Mouse (Mus musculus): ENCODE results near the gene Hnrnpk. TPM values are rescaled to one million over a fixed set of nuclear protein-coding genes. Genes with fewer than 3 reads are reported as not detected.
"Not testable (repeated sequence)": the region's sequence is repeated elsewhere in the genome, so short reads cannot be mapped to it uniquely, and the experiment has no call there.

Hnrnpk gene
- polyA plus RNA-seq (2012; rRNA removed) = 189 and 218 TPM in 2 replicates

DNA sequence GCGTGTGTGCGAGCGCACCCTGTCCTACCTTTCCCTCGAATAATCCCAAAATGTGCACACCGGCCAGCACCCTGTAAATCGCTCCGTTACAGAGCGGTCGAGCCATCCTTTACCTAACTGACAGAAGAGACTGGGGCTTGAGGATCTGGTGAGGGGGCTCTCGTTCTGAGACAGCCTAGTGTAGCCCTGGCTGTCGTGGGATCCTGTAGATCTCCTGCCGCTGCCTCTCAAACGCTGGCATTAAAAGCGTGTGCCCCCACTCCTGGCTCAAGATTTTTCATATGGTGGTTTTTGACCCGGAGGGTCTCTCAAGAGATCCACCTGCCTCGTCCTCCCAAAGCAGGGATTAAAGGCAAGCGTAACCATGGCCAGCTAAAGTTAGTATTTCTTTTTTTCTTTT is at the start of gene Hnrnpk:
Gene Hnrnpk (minus strand): TSS at position 101 of the 400 bp plus-strand sequence.
- 4% methylated on average over 17 of the region's 17 CpGs for WGBS
- not testable (repeated sequence) for DNase-seq (ENCODE audit: low read depth, low spot score)

DNA sequence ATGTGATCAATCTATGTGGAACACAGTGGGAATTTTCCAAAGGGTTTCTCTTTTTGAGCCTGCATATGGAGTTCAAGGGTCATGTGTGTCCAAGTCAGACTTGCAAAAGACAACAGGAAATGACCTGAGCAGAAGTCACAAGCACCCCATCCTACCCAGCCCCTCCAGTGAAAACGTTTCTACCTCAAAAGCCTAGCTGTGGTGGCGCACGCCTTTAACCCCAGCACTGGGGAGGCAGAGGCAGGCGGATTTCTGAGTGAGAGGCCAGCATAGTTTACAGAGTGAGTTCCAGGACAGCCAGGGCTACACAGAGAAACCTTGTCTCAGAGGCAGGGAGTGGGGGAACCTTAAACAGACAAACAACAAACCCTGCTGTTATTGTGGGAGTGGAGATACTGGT is 49.1 kb upstream of the Hnrnpk start:
- DNase-seq (ENCODE audit: low read depth, low spot score) = no peak
- WGBS = 68% methylated on average over 4 of the region's 4 CpGs

DNA sequence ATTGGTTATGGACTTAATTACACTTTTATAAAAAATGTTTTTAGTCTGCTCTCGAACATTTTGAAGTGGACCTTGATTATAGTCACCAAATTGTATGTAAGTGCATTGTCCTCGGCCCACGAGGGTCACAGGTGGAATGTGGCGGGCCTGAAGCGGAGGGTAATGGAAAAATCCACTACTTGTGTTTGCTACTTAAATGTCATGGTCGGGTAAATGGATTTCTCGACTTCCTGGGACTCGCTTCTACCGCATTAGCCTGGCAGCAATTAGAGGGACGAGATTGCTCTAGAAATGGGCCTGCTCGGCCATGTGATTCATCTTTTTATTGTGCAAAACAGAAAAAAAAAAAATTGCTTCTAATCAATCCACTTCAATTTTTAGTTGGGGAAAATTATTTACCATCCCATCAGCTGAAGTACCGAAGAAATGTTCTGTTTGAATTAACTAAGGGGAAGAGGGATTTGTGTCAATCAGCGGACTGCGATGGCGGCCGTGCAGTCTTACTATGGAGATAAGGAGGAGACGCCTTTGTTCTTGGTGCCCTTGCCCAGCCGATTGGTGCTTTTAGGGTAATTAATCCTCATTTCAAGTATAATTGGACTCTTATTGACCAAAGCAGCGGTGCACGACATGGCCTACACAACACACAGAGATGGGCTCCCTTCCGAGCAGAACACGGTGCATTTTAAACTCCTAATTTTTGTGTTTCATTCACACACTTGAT is 47.5 kb upstream of the Hnrnpk start:
- DNase-seq (ENCODE audit: low read depth, low spot score) = no peak
- WGBS = 81% methylated on average over 22 of the region's 22 CpGs

DNA sequence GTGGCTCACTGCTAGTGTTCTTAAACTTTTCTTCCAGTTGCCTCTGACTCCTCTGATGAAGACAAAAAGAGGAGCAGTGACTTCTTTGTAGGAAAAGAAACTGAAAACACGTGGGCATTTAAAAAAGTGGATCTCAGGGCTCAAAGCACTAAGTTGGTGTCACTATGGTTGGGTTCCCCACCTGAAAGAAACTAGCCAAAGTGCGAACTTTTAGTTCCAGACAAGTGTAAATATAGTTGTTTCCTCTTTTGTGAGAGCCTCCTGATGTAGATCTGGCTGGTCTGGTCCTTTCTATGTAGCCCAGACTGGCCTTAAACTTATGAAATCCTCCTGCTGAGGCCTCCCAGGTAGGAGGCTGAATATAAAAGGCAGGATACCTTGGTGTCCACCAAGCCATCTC is 43.4 kb upstream of the Hnrnpk start:
- 70% methylated on average over 2 of the region's 2 CpGs for WGBS

DNA sequence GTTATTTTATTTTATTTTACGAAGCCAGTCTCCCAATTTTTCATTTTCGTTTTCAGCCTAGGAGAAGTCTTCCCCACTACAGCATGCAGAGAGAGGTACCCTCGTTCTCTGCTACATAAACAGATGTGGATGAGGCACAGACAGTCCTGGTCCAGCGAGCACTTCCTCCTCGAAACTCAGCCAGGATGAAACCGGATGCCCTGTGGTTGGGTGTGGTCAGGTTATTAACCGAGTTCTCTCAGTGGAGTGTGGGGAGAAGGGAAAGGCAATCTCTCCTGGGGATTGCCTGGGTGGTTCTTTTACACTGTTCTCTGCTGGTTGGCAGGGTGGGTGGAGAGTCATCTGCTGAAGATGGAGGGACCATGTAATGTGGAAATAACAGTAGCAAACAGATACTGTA is 40.6 kb upstream of the Hnrnpk start:
- DNase-seq (ENCODE audit: low read depth, low spot score) = no peak
- WGBS = 19% methylated on average over 7 of the region's 7 CpGs

More for the DNA sequence above, 43.4 kb upstream of the Hnrnpk start:
- DNase-seq (ENCODE audit: low read depth, low spot score) = no peak

DNA sequence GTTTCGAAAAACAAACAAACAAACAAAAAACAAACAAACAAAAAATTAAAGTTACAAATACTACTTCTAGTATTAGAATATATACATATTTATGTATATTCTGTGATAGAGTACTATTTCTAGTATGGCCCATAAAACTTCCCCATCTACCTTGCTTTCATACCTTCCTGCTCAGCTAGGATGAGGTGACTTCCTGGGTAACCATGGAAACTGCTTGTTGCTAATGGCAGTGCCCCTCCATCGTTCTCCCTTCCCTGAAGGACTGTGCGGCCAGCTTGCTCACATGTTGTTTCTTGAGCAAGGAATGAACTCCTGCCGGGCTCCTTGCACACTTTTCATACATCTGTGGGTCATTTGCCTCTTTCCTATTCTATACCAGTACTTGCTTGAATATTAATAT is 40.2 kb upstream of the Hnrnpk start:
- 59% methylated on average over 4 of the region's 4 CpGs for WGBS
- DNase-seq (ENCODE audit: low read depth, low spot score) = no peak

DNA sequence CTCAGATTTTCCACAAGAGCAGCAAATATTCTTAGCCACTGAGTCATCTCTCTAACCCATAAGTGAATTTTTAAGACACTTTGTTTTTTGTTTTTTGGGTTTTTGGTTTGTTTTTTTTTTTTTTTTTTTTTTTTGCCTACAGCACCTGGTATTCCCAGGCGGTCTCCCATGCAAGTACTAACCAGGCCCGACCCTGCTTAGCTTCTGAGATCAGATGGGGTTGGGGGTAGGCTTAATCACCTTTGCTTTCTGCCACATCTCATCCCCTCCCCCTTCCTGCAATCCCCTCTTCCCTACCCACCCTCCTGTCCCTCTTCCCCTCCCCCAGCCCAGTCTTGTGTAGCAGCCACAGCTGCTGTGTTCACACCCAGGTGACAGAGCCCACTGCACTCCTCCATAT is 36.6 kb upstream of the Hnrnpk start:
- 69% methylated on average over 2 of the region's 2 CpGs for WGBS
- no peak for DNase-seq (ENCODE audit: low read depth, low spot score)

DNA sequence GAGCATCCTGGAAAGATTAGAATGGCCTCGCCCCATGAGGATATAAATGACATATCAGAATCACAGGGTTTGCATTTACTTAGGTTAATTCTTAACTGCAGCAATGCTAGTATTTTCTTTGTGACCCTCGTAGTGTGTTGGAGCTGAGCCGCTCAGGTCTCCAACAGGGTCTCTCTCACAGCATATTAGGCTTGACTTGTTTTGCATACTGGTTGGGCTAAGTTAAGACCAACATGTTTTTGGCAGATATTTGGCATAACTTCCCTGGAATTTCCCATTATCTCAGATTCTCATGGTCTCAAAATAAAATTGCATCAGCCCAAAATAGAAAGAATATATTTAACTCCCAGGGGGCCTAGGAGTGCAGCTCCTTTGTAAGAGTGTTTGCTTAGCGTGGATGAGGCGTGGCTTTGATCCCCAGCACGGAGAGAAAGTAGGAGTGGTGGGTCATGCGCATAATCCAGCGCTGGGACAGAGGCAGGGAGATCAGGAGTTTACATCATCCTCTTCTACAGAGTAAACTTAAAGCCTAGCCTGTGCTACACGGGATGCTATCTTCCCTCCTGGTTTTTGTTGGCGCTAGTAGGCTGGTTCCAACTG is 20.0 kb upstream of the Hnrnpk start:
- no peak for DNase-seq (ENCODE audit: low read depth, low spot score)
- 33% methylated on average over 10 of the region's 10 CpGs for WGBS

DNA sequence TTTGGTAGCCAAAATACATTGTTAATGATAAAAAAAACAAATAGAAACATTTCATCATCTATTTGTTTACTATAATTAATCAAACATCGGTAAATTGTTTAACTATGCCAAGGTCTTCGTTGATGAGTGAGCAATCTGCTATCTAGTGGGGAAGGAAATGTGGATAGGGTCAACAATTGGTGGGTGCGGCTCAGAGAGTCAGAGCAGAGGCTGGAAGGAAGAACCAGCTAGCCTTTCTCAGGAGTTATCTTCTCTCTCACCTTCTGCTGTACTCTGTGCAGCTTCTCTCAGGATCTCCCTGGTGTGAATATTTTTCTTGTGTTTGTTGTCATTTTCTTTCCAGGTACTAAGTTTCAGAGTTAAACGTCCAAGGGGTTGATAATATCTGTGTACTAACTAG is 19.1 kb upstream of the Hnrnpk start:
- no peak for DNase-seq (ENCODE audit: low read depth, low spot score)
- WGBS = 56% methylated on average over 4 of the region's 4 CpGs

DNA sequence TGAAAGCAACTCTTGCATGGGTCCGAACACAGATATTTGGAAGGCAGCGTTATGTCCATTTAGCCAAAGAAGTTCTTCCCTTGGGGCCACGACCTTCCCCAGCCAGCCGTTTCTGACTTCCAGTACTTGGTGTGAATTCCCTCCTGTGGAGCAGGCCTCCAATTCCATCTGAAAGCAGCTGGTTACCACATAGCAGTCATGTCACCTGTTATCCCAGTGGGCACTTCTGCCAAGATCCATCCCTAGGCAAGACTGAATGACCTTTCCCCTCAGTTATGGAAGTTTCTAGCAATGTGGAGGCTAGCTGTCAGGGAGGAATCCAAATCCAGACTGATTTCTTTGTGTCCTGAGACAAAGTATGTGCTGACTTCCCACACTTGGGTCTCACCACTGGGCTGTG is 17.9 kb upstream of the Hnrnpk start:
- 86% methylated on average over 4 of the region's 4 CpGs for WGBS

DNA sequence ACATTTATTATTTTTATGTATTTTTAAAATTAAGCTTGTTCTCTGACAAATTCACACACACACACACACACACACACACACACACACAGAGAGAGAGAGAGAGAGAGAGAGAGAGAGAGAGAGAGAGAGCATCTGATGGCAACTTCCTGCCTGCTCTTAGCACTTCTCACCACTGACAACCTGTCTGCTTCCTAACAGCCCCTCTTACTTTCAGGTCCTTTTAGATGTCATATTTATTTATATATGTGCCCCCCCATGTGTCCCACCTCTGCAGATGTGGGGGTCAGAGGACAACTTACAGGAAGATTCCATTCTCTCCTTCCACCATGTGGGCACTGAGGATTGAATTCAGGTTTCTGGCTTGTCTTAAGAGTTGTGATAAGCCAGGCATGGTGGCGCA is 16.1 kb upstream of the Hnrnpk start:
- WGBS = 88% methylated on average over 1 of the region's 1 CpGs
- DNase-seq (ENCODE audit: low read depth, low spot score) = no peak

More for the DNA sequence above, 17.9 kb upstream of the Hnrnpk start:
- no peak for DNase-seq (ENCODE audit: low read depth, low spot score)

DNA sequence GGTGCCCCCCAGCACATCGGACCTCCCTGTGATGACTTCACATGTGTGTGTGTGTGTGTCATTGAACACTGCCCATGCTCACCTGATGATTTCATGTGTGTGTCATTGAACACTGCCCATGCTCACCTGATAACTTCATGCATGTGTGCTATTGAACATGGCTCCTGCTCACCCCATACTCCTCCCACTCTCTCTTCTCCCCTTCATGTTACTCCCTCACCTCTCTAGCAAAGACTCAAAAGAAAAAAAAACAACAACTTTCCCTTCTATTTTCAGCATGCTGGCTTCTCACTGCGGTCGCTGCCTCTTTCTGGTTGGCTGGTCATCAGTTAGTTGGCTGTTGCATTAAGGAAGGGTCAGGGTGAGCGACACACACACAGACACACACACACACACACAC is 15.5 kb upstream of the Hnrnpk start:
- DNase-seq (ENCODE audit: low read depth, low spot score) = no peak

DNA sequence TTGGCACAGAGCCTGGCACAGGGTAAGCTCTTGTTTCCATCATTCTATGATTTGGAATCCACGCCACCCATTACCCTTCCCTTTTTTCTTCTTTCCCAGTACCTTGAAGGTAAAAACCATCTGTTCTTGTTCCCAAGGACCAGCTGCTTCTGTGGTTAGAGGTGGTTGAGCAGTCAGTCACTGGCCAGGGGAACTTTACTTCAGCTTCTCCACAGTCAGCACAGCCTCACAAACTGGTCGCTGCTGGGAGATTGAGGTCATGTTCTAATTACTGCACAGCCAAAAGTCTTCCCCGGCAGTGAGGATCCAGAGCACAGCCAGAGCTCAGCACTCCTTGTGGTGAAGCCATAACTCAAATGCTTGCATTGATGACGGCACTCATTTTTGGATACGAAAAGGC is 12.7 kb upstream of the Hnrnpk start:
- WGBS = 69% methylated on average over 5 of the region's 5 CpGs
- no peak for DNase-seq (ENCODE audit: low read depth, low spot score)

More for the DNA sequence above, 15.5 kb upstream of the Hnrnpk start:
- 85% methylated on average over 4 of the region's 4 CpGs for WGBS

DNA sequence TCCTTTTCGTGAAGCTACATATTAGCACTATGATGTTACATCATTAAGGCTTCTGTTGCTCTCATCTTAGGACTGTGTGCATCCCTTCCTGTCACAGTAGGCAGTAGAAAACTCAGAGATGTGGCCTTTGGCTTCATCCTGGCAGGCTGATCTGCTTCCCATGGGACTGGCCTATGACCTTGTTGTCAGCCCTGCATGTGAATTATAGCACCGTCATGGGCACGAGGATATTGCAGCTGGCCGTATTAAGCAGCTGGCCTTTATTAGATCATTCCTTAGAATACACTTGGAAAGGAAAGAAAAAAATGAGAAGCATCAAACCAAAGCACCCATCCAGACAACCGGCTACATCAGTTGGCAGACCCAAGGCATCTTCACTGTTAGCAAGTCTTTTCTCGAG is 12.2 kb upstream of the Hnrnpk start:
- WGBS = 68% methylated on average over 6 of the region's 6 CpGs
- no peak for DNase-seq (ENCODE audit: low read depth, low spot score)

DNA sequence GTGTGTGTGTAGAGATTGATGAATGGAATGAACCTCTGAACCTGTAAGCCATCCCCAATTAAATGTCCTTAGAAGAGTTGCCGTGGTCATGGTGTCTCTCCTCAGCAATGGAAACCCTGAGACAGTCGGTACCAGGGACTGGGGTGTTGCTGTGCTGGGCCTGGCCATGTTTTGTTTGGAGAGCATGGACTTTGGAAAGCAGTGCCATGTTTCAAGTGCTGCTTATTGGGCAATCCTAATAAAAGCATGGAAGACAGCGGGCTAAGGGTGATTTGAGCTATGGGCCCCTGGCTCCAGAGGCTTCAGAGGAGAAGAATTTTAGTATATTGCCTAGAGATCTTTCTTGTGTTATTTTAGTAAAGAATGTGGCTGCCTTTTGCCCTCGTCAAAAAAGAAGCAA is 7.9 kb upstream of the Hnrnpk start:
- WGBS = 90% methylated on average over 4 of the region's 4 CpGs

DNA sequence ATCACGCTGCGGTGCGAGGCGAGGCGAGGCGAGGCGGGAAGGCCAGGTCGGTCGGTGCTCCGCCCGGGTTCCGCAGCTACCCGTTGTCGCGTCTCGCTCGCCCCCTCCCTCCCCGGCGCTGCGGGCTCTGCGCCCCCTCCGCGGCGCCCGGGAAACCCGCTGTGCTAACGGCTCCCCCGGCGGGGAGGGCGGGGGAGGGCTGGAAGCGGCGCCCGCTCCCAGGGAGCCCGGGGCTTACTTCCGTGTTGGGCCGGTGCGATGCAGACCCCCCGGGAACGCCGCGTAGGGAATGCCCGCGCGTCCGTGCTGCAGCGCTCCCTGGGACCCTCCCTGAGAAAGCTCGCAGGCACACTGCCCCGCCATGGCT is 416 bp downstream of the Hnrnpk start:
- under 1% methylated on average over 46 of the region's 48 CpGs for WGBS
- DNase-seq (ENCODE audit: low read depth, low spot score) = no peak

More for the DNA sequence above, 7.9 kb upstream of the Hnrnpk start:
- no peak for DNase-seq (ENCODE audit: low read depth, low spot score)

DNA sequence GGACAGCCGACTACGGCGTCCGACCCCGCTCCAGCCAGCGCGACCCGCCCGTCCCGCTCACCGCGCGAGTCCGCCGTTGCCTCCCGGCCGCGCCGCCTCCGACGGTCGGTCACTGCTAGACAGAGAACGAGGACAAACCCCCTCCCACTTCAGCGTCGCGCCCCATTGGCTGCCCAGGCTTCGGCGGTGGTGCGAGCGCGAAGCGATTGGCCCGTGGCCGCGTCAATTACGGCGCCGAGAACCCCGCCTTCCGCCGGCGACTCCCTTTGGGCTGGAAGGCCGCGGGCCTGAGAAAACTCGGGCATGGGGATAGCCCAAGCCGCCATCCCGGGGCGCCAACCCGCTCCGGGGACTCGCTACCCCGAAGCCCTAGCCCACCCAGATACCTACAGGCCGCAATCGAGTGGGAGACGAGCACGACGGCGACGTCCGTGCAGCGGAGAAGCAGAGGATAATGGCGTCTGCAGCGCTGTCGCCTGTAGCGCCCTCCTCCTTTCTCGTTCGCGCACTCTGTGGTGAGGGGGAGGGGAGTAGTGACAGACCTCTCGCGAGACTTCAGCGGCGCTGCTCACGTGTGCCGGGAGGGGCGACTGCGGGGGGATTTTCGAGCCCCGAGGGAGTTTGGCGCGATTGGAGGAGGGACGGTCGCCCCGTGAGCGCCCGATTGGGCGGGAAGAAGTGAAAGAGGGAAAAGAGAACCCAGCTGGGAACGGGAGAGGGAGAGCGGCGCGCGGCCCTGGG is 970 bp downstream of the Hnrnpk start, which contains the start of gene Rmi1:
Gene Rmi1 (plus strand): TSS at position 246 of the 741 bp plus-strand sequence.
- under 1% methylated on average over 91 of the region's 91 CpGs for WGBS
- no peak for DNase-seq (ENCODE audit: low read depth, low spot score)

DNA sequence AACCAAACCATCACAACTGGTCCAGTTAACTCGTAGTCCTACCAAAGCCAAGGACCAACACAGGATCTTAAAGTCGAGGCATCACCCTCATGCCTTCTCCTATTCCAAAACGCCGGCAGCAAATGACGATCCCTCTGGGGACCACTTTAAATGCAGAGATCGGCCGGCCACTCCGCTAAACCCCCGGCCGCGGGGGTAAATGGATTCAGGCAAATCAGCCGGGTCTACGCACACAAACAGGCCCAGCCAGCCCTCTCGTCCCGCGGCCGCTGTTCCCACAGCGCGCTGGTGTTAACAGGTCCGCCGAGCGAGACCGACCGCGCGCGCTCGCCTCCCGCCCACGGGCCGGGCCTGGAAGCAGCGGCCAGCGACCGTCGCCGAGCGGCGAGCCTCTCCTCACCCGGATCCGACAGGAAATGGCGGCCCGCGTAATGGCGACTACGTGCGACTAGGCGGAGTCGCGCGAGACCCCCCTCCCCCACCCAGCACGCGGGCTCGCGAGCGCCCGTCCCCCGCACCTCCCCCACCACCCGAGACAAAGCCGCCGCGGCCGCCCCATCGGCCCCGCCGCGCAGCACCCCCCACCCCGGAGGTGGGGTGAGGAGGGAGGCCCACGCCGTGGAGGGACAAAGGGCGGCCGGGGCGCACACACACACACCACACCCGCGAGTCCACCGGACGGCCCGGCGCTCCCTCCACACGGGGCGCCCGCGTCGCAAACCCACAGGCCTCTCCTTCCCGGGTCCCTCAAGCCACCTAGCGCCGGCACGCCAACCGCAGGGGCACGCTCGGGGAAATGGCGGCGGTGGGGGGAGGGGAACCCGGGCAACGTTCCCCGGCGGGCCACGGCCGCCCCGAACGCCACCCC is 1.8 kb downstream of the Hnrnpk start:
- under 1% methylated on average over 90 of the region's 100 CpGs for WGBS
- DNase-seq (ENCODE audit: low read depth, low spot score) = no peak

DNA sequence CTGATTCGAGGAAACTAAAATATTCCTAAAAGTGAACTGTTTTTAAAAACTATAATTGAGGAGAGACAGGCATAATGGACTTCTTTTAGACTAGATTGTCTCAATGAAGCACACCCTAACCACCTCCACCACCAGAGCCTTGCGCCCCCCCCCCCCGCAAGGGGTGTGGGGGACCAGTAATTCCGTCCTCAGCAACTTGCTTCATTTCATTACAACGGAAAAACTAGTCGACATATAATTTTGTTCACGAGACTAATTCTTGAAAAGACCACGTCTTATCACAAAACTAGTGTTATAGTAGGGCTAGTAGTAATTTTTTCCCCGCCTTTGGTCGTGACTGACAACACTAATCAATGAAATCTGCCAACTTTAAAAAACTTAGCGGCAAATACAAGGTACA is 2.6 kb downstream of the Hnrnpk start:
- under 1% methylated on average over 11 of the region's 11 CpGs for WGBS
- no peak for DNase-seq (ENCODE audit: low read depth, low spot score)

DNA sequence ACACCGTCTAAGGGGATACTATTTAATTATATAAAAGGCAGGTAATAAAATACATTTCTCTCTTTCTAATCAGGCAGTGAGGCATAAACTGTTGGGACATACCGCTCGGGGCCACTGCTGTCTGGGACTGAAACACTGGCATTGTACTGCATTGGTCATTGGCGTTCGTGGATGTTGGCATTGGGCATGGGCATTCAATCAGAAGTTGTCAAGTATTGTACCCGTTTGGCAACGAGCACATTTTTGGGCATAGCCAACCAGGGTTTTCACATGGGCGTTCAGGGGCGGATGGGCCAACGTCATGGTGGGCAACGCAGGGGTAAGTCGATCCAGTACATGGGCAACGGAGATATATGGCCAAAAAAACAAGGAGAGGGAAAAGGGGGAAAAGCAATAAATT is 5.5 kb downstream of the Hnrnpk start:
- 80% methylated on average over 13 of the region's 13 CpGs for WGBS
- DNase-seq (ENCODE audit: low read depth, low spot score) = no peak

All from large intestine, adult 2 months (tissue).